Mouse (Mus musculus) ES-E14 (cell line): ENCODE data around the gene Kdm4a. TPM values are rescaled to one million over a fixed set of nuclear protein-coding genes. Genes with fewer than 3 reads are reported as not detected.

Experiments
- DNase-seq: peaks from one replicate; pipeline ENCODE4 v3.0.0-alpha.2; 2013; ENCODE audit warnings: low read depth, low spot score
- H3K27ac ChIP-seq: 2 replicates; pipeline ENCODE4 v1.5.1; 2012; ENCODE audit warnings: low read depth, mild to moderate bottlenecking, low read length, moderate library complexity, mixed read lengths; ENCODE audit not compliant: poor library complexity, insufficient read depth, severe bottlenecking
- H3K36me3 ChIP-seq: 2 replicates; pipeline ENCODE4 v1.6.1; 2012; ENCODE audit warnings: mild to moderate bottlenecking, low read length, moderate library complexity, mixed read lengths; ENCODE audit not compliant: control insufficient read depth, poor library complexity, insufficient read depth, severe bottlenecking
- H3K4me1 ChIP-seq, 2 experiments: fragments of 150-350 bp in 1 of 2; sonication (generic) in 1 of 2; 2 replicates each; pipeline ENCODE4 v1.6.1; 2012; ENCODE audit warnings: low read length in 2 of 2, mild to moderate bottlenecking in 1 of 2, mixed read lengths in 1 of 2; ENCODE audit not compliant: control insufficient read depth in 2 of 2, insufficient read depth in 2 of 2, poor library complexity in 1 of 2
- H3K4me3 ChIP-seq, 2 experiments: fragments of 150-350 bp in 1 of 2; sonication (generic) in 1 of 2; 2 replicates each; pipeline ENCODE4 v1.5.1; 2012; ENCODE audit warnings: low read length in 2 of 2, low read depth in 1 of 2, mild to moderate bottlenecking in 1 of 2, mixed read lengths in 1 of 2; ENCODE audit not compliant: insufficient read depth in 1 of 2, poor library complexity in 1 of 2, severe bottlenecking in 1 of 2
- H3K9ac ChIP-seq: 2 replicates; pipeline ENCODE4 v1.6.1; 2012; ENCODE audit warnings: low read depth, mild to moderate bottlenecking, low read length, mixed read lengths; ENCODE audit not compliant: poor library complexity, insufficient read depth, severe bottlenecking
- H3K9me3 ChIP-seq: fragments of 150-350 bp; sonication (generic); 2 replicates; pipeline ENCODE4 v1.6.1; 2012; ENCODE audit warnings: low read depth, mild to moderate bottlenecking, low read length; ENCODE audit not compliant: control insufficient read depth, insufficient read depth
- CHD2 ChIP-seq: IDR thresholded peaks from 2 replicates; pipeline ENCODE4 v1.6.1; 2014; ENCODE audit warnings: mild to moderate bottlenecking, low read depth, low read length, inconsistent platforms
- HCFC1 ChIP-seq: IDR thresholded peaks from 2 replicates; pipeline ENCODE4 v1.6.1; 2012; ENCODE audit warnings: low read length, inconsistent platforms, borderline replicate concordance; ENCODE audit not compliant: insufficient read depth
- MAFK ChIP-seq: IDR thresholded peaks from 2 replicates; pipeline ENCODE4 v1.6.1; 2014; ENCODE audit warnings: mild to moderate bottlenecking, low read depth, low read length, inconsistent platforms; ENCODE audit not compliant: insufficient read depth
- ZC3H11A ChIP-seq: IDR thresholded peaks from 2 replicates; pipeline ENCODE4 v1.6.1; 2012; ENCODE audit warnings: low read depth, mild to moderate bottlenecking, inconsistent platforms, low read length, borderline replicate concordance
- ZNF384 ChIP-seq: IDR thresholded peaks from 2 replicates; pipeline ENCODE4 v1.6.1; 2012; ENCODE audit warnings: low read depth, low read length, inconsistent platforms
- in situ Hi-C, 2 experiments: fragments of 600-800 bp; cut with MboI; formaldehyde crosslinking; loops; one replicate each; pipeline ENCODE4 v1.15.1; 2025; ENCODE audit warnings: low sequenced_read_pairs in 2 of 2, inconsistent platforms in 1 of 2; ENCODE audit not compliant: unreplicated experiment in 2 of 2
- total RNA-seq: library from RNA; depleted of rRNA; stranded (reverse); fragments of 300-350 nt; gene quantifications from 2 replicates; pipeline ENCODE4 v1.2.3, GENCODE M21; 2012

The Kdm4a gene
- total RNA-seq, 1 experiment = 50.2 TPM

- no peak overlapping the region for H3K27ac ChIP-seq
- H3K36me3 ChIP-seq = peaks cover 62% of the 10 kb centered on the region
- in situ Hi-C loops = no loop called here
- DNase-seq = peak; percentile 77
- H3K9ac ChIP-seq = peak overlapping the region; percentile 63; the same call in 1 of the 2 replicates
- peaks cover 0 to 7% of the 10 kb centered on the region in 2 experiments; a peak in 1 of 4 replicates for H3K4me1 ChIP-seq
- H3K9me3 ChIP-seq = no peaks in the 10 kb centered on the region
- TF ChIP-seq ZNF384 (no peak), ZC3H11A (no peak), MAFK (no peak), HCFC1 (no peak), CHD2 (no peak)
- H3K4me3 ChIP-seq = no peak overlapping the region
Observed at GRCm38 (mm10) chr4:118171006-118171405, 8.8 kb downstream of the Kdm4a start.

GRCm38 (mm10) chr4:118162123-118162522, 17.7 kb downstream of the Kdm4a start:
- Histone ChIP-seq H3K9me3 (no peaks in the 10 kb centered on the region), H3K4me1 (no peaks in the 10 kb centered on the region), H3K36me3 (peaks cover 74% of the 10 kb centered on the region), H3K9ac (no peak overlapping the region), H3K4me3 (no peak overlapping the region), H3K27ac (no peak overlapping the region)
- no peak for DNase-seq
- in situ Hi-C loops = no loop called here
- TF ChIP-seq HCFC1 (no peak), ZC3H11A (no peak), MAFK (no peak)

- in situ Hi-C loops = no loop called here
- no peak overlapping the region for H3K9ac ChIP-seq
- DNase-seq = no peak
- H3K9me3 ChIP-seq = no peaks in the 10 kb centered on the region
- no peak for TF ChIP-seq MAFK
- no peak for TF ChIP-seq HCFC1
- no peak for TF ChIP-seq ZNF384
- no peak for TF ChIP-seq ZC3H11A
- TF ChIP-seq CHD2 = no peak
- H3K4me1 ChIP-seq = no peaks in the 10 kb centered on the region
- H3K4me3 ChIP-seq = no peak overlapping the region
- no peak overlapping the region for H3K27ac ChIP-seq
- peaks cover 70% of the 10 kb centered on the region for H3K36me3 ChIP-seq
Observed at GRCm38 (mm10) chr4:118157666-118158065, 22.2 kb downstream of the Kdm4a start.

GRCm38 (mm10) chr4:118156559-118156958, 23.3 kb downstream of the Kdm4a start:
- Histone ChIP-seq H3K9ac (no peak overlapping the region), H3K4me1 (no peaks in the 10 kb centered on the region), H3K36me3 (peaks cover 64% of the 10 kb centered on the region), H3K9me3 (no peaks in the 10 kb centered on the region), H3K4me3 (no peak overlapping the region), H3K27ac (no peak overlapping the region)
- no peak for TF ChIP-seq ZC3H11A
- TF ChIP-seq MAFK = no peak
- no peak for TF ChIP-seq HCFC1
- no peak for TF ChIP-seq ZNF384
- TF ChIP-seq CHD2 = no peak
- in situ Hi-C loops = no loop called here
- DNase-seq = no peak

- no peak overlapping the region for H3K9ac ChIP-seq
- H3K9me3 ChIP-seq = no peaks in the 10 kb centered on the region
- DNase-seq = no peak
- no peak overlapping the region for H3K4me3 ChIP-seq
- H3K27ac ChIP-seq = no peak overlapping the region
- TF ChIP-seq ZNF384 = no peak
- TF ChIP-seq HCFC1 = no peak
- in situ Hi-C loops = no loop called here
- H3K36me3 ChIP-seq = peaks cover 52% of the 10 kb centered on the region
- no peaks in the 10 kb centered on the region for H3K4me1 ChIP-seq
Observed at GRCm38 (mm10) chr4:118154889-118155288, 25.0 kb downstream of the Kdm4a start.
